Mouse (Mus musculus): ENCODE data around the gene Pygm.

The Pygm gene

DNA sequence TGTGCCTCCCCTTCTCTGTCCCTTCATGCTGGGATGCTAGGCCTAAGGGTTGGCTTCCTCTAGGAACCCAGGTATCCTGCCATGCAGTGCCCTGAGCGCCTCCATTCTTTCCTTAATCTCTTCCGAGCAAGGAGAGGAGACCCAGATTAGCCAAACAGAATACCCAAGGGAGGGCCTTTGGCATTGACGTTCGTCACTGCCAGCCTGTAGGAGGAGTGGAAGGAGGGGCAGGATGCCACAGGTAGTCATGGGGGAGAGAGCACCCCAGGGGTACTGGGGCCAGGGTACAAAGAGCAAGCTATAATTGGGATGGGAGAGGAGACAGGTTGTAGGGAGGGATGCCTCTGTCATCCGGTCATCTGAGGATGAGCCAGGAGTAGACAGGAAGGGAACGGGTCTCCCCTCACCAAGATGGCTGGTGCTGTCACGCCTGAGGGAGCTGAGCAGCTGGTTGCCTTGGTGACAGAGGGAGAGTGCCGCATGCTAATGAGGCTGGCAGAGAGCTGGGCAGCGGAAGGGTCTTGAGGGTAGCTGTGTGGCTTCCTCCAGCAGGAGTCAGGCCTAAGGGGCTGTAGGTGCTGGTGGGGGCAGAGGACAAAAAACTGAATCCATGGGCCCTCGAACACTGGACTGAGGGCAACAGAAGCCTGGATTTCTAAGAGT is 61.7 kb downstream of the Pygm start:
- no peak for DNase-seq (ENCODE audit: low spot score)

- no peak for DNase-seq (ENCODE audit: low spot score)
Observed at GRCm38 (mm10) chr19:6446736-6447437, 62.7 kb downstream of the Pygm start.
